Mouse (Mus musculus) heart, postnatal 36 days (tissue): ENCODE measurements around the gene Gas6. TPM values are rescaled to one million over a fixed set of nuclear protein-coding genes. Genes with fewer than 3 reads are reported as not detected.

Experiments
- DNase-seq, 2 experiments: peaks; one replicate each; pipeline ENCODE4 v3.0.0; 2021 to 2022
- intact Hi-C: fragments of 180-260 bp; cut with DNase I; formaldehyde crosslinking; loops from one replicate; pipeline ENCODE4 v1.15.1; 2025
- total RNA-seq, 2 experiments: library from RNA; stranded (reverse); gene quantifications; 2 replicates each; pipeline ENCODE4 v1.2.3; 2021

The Gas6 gene
- total RNA-seq, 2 experiments from 2014 or later, result 117 to 135 TPM

GRCm38 (mm10) chr8:13466989-13467388 lies 27.3 kb downstream of the Gas6 start:
- intact Hi-C loops, result no loop called here
- no peak for DNase-seq

DNA sequence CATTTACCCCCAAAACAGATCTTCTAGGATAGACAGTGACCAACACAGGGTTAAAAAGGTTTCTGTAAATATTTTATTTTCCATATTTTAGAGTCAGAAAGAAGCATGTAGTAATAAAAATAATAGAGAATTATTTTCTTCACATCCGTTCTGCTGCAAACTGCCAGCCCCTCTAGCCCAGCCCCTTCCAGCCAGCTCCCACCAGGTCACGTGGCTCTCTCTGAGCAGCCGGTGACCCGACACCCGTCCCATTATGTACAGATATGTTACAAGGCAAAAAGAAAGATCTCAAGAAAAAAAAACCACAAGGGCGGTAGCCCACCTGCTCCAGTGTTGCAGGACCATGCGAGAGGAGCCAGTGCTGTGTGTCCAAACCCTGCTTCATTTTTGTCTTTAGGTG lies 29.0 kb downstream of the Gas6 start:
- DNase-seq, result no peak
- intact Hi-C loops, result no loop called here

- intact Hi-C loops, result loop anchor here (1.0 kb wide), 1 partner anchor 49 kb away; no protein-coding TSS in a partner anchor
- DNase-seq, result peak; percentile 55 to 68
Measured at GRCm38 (mm10) chr8:13462392-13462791, 31.9 kb downstream of the Gas6 start.

DNA sequence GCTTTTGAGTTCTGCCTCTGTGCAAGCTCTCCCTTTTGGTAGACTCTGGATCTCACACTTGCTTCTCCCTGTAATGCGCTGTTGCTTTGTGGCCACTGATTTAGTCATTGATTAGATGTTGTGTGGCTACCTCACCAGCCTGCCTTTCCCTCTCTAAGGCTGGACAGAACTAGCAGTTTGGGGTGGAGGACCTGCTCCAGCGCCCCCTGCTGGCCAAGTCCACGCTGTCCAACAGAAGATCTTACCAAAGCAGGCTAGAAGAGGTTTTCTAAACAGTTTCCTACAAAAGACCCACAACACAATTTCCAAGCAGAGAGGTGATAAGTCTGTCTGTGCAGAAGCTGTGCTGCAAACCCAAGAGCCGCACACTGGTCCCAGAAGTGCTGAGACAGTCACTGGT lies 32.4 kb downstream of the Gas6 start:
- intact Hi-C loops, result loop anchor here (1.0 kb wide), 1 partner anchor 49 kb away; no protein-coding TSS in a partner anchor
- peak; percentile 77 to 86 for DNase-seq

DNA sequence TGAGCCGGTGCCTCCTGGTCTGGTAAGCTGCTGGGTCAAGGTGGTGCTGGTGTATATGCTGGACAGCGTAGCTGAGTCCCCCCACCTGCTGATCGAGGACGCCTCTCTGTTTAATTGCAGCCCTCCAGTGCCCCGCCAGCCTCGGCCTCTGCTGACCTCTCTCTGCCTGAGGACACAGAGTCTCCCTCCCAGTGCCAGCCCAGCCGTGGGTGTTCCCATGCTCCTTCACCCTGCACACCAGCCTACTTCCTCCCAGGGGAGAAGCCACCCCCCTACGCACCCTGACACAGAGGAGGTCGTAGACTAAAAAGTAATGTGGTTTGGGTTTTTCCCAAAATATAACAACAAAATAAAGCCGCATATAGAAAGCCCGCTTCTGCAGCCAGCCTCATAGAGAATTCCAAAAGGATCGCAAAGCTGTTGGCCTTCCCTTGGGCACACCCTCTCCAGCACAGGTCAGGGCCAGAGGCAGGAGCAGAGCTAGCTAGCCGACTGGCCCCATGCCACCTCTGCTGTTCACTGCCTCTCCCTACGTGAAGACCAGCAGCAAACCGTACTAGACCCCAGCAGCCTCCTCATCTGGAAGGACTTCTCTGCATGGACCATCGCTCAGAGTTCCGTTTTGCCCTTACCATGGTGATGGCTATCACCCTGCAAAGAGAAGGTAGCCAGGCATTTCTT lies 33.1 kb downstream of the Gas6 start:
- peak in 1 of 2 experiments; percentile 19 for DNase-seq
- intact Hi-C loops, result no loop called here

- intact Hi-C loops, result loop anchor here (5.0 kb wide), 1 partner anchor 293 kb away; no protein-coding TSS in a partner anchor
- DNase-seq, result no peak
Measured at GRCm38 (mm10) chr8:13459431-13459830, 34.9 kb downstream of the Gas6 start.

GRCm38 (mm10) chr8:13455295-13455694 lies 39.0 kb downstream of the Gas6 start:
- intact Hi-C loops, result loop anchor here (2.0 to 5.0 kb wide), 3 partner anchors 18 to 297 kb away; no protein-coding TSS in a partner anchor
- DNase-seq, result peak; percentile 68 to 74

GRCm38 (mm10) chr8:13454341-13455113 lies 39.8 kb downstream of the Gas6 start:
- intact Hi-C loops, result loop anchor here (2.0 to 5.0 kb wide), 3 partner anchors 18 to 298 kb away; no protein-coding TSS in a partner anchor
- DNase-seq, result no peak

GRCm38 (mm10) chr8:13451747-13452277 lies 42.5 kb downstream of the Gas6 start:
- intact Hi-C loops, result no loop called here
- DNase-seq, result no peak

DNA sequence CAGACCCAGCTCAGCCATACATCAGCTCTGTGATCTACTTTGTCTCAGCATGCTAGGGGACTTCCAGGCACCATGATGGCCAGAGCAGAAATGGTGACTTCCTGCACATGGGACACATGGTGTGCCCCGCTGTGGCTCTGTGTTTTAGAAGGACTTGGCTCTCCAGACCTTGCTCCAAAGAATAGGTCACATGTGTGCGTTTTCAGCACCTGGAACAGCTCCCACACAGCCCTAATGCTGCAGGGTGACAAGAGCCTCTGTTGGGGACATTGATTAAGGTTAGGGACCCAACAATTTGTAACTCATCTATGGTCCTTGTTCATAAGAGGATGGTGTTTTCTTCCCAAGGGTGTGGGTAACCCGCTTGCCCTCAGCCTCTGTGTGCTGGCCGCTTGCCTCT lies 46.1 kb downstream of the Gas6 start:
- no peak for DNase-seq
- intact Hi-C loops, result no loop called here

GRCm38 (mm10) chr8:13446456-13446855 lies 47.8 kb downstream of the Gas6 start:
- no peak for DNase-seq
- intact Hi-C loops, result no loop called here

DNA sequence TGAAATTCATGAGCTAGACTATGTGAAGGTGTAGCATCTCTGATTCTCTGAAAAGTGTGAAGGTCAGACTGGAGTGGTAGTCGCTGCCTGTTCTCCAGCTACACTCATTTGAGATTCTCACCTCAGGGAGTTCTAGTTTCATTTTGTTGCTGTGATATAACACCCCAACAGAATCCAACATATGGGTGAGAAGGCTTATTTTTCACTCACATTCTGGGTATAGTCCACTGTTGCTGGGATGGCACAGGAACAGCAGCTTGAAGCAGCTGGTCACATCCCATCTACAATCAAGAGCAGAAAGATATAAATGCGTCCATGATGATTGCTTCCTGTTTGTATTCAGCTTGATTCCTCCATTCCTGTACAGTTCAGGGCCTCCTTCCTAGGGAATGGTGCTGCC lies 52.1 kb downstream of the Gas6 start:
- intact Hi-C loops, result no loop called here
- no peak for DNase-seq

DNA sequence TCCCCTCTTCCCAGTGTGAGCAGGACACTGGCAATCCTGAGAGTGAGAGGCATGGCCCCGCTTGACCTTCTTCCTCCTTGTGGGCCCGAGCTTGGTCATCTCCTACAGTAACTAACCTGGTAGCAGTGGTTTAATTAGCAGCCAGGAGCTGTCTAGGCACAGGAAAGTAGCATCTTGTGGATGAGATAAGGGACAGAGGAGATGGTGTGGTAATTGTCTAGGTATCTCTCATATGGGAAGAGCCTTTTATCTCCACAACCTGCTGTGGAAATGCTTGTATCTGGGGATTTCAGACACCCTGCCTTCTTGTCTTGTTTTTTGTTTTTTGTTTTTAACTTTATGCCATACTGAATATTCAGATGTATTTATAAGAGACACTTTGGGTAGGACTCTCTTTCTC lies 56.8 kb downstream of the Gas6 start:
- intact Hi-C loops, result loop anchor here (2.0 kb wide), 1 partner anchor 17 kb away; no protein-coding TSS in a partner anchor
- no peak for DNase-seq

- no peak for DNase-seq
Measured at GRCm38 (mm10) chr8:13436052-13436451, 58.2 kb downstream of the Gas6 start.

GRCm38 (mm10) chr8:13434889-13435288 lies 59.4 kb downstream of the Gas6 start, which contains the start of gene Tmem255b:
Tmem255b (plus strand) TSS chr8:13435189.
- DNase-seq, result no peak
- intact Hi-C loops, result loop anchor here (2.0 kb wide), 1 partner anchor 22 kb away; no protein-coding TSS in a partner anchor

More at GRCm38 (mm10) chr8:13436052-13436451, 58.2 kb downstream of the Gas6 start:
- intact Hi-C loops, result loop anchor here (2.0 kb wide), 1 partner anchor 19 kb away; no protein-coding TSS in a partner anchor

GRCm38 (mm10) chr8:13433130-13433529 lies 61.2 kb downstream of the Gas6 start:
- intact Hi-C loops, result no loop called here
- DNase-seq, result no peak

DNA sequence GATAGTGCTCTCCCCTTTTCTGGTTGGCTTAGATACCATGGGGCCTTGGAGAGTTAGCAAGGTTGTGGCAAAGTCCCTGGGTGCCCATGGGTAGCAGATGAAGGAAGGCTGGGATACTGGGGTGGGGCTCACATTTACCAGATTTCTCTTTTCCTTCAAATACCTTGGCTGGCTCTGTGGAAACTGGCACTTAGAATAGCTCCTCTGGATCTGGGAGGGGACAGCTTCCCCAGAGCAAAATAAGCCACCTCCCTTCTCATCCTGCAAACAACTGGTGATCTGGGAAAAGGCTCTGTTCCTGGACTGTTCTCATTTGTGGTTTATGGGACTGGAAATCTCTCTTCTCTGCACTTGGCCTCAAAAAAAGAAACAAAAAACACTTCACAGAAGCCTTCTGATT lies 63.4 kb downstream of the Gas6 start:
- intact Hi-C loops, result no loop called here
- DNase-seq, result no peak

- no peak for DNase-seq
- intact Hi-C loops, result no loop called here
Measured at GRCm38 (mm10) chr8:13430412-13430811, 63.9 kb downstream of the Gas6 start.

GRCm38 (mm10) chr8:13428156-13428555 lies 66.1 kb downstream of the Gas6 start:
- intact Hi-C loops, result loop anchor here (10.0 kb wide), 1 partner anchor 523 kb away; no protein-coding TSS in a partner anchor
- DNase-seq, result no peak

DNA sequence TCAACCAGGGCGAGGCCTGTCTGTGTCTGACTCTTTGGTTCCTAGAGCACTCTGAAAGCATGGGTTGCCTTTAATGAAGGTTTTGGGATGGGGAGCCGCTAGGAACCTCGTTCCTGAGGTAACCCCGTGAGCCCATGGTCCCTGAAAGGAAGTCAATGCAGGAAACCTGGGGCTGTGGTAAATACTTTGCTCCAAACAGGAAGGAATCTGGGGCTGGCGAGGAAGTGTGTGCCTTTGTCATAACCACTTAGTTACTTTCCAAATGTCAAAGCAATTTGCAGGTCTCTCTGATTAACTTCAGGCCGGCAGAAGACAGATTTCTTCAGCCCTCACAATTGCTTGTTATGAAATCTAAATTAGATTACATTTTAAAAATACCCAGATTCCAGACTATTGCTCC lies 66.9 kb downstream of the Gas6 start:
- intact Hi-C loops, result loop anchor here (10.0 kb wide), 1 partner anchor 523 kb away; no protein-coding TSS in a partner anchor
- no peak for DNase-seq

GRCm38 (mm10) chr8:13420970-13421369 lies 73.3 kb downstream of the Gas6 start:
- intact Hi-C loops, result loop anchor here (10.0 kb wide), 1 partner anchor 516 kb away; no protein-coding TSS in a partner anchor
- DNase-seq, result no peak
